Mouse (Mus musculus): ENCODE measurements around the gene Prpf8.
"Not testable (repeated sequence)": the region's sequence is repeated elsewhere in the genome, so short reads cannot be mapped to it uniquely, and the experiment has no call there.

Prpf8 gene

GRCm38 (mm10) chr11:75486601-75487285, at the start of gene Prpf8:
Prpf8 (plus strand) TSS chr11:75486816.
- in situ Hi-C loops (cut with MboI): no loop called here

DNA sequence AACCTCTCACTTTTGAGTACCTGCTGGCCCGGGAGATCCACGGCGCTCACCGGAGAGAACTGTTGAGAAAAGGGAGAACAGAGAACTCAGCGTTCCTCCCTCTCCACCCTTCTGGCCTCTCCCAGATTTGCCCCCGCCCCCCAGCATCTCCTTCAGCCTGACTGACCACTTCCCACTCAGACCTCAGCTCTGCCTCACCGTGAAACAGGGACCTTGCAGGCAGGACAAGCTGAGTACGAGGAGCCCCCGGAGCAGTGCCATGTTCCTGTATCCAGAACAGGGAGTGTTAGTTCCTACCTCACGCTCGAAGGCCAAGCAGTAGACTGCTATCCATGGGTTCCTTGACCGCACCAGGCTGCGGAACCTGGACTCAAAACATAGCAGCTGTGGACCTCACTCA, 48.4 kb upstream of the Prpf8 start:
- in situ Hi-C loops (cut with MboI): no loop called here

- in situ Hi-C loops (cut with MboI): no loop called here
Observed at GRCm38 (mm10) chr11:75438804-75439203, 47.8 kb upstream of the Prpf8 start.

DNA sequence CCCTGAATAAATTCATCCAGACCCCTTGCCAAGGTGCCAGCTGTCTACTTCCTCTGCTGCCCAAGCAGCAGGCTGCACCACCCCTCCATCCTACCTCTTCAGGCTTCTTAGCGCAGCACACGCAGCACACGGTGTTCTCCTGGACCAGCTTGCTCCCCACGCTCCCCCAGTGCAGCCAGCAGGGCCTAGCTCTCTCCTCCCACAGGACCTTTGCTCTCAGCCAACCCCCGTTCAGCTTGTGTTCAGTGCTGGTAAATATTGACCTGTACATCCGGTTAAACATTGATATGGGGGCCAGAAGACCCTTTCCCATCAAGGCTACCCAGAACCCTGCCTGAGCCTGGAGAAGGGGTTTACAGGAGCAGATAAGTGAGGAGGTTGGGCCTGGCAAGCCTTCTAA, 47.3 kb upstream of the Prpf8 start, which contains the start of gene Serpinf2:
Gene Serpinf2, minus strand, starts transcription at position 229 of the 400 bp plus-strand sequence.
- in situ Hi-C loops (cut with MboI): no loop called here

DNA sequence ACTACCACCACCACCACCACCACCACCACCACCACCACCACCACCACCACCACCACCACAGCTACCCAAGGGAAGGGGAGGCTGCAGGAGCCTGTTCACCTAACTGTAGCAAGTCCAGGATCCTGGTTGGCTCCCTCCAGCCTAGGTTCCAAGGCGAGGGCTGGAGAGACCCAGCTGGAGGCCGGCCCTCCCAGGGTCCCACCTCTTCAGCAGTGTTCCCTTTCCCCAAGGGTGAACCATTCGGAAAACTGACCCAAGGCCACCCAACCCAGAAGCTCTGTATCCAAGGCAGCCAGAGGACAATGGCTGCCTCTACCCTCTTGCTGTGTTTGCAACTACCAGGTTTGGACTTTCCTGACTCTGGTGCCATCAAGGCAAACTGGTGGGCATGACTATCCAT, 46.7 kb upstream of the Prpf8 start:
- in situ Hi-C loops (cut with MboI): no loop called here

GRCm38 (mm10) chr11:75441034-75441433, 45.6 kb upstream of the Prpf8 start:
- in situ Hi-C loops (cut with MboI): no loop called here

GRCm38 (mm10) chr11:75441601-75442000, 45.0 kb upstream of the Prpf8 start:
- in situ Hi-C loops (cut with MboI): no loop called here

DNA sequence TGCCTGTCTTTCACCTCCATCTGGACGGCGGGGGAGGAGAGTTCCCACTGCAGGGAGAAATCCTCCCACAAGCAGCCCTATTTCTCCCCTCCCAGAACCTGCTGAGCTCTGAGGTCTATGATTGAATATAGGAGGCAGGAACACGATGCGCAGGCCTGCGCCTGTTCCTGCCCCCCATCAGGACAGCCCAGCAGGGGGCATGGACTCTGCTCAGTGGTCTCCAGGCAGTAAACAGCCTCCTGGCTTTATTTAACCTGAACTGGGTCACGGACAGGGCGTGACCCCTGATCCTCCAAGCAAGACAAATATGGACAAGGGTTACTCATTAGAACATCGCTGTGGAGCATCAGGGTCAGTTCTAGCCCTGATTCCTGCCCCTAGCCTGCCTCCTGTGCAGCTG, 42.9 kb upstream of the Prpf8 start:
- in situ Hi-C loops (cut with MboI): no loop called here

DNA sequence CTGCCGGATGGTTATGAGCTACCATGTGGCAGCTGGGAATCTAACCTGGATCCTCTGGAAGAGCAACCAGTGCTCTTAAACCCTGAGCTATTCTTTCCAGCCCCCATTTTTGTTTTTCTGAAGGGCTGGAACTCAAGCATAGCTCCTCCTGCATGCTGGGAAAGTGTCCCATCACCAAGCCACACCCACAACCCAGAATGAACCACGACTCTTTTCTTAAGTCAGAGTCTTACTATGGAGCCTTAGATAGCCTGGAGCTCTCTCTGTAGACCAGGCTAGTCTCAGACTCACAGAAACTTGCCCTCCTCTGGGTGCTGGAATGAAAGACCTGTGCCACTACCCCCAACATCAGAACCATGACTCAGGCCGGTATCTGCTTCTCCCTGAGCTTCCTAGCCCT, 38.0 kb upstream of the Prpf8 start:
- in situ Hi-C loops (cut with MboI): no loop called here

- in situ Hi-C loops (cut with MboI): no loop called here
Observed at GRCm38 (mm10) chr11:75449695-75450094, 36.9 kb upstream of the Prpf8 start.

DNA sequence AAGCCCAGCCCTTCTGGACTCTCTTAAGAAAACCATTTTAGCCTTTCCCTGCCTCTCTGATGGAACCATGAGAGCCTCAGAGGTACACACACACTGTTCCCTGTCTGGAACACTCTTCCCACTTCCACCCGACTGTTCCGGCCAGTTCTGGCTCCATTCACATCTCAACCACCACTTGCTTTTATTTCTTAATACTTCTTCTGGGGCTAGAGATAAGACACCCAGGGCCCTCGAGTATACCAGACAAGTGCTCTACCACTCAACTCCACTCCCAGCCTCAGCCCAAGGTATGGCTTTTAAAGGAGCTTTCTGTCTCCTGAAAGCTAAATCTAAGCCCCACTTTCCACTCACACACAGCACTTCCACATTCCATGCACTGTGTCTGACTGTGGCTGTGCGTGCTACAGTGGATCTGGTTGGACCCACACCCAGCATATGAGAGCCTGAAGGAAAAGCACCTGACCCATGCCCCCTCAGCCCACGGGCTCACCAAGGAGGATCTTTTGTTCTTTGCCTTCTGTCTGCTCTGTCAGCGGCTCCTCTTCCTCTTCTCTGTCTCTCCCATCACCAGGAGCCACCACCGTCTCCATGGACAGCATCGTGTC, 36.2 kb upstream of the Prpf8 start:
- in situ Hi-C loops (cut with MboI): no loop called here

DNA sequence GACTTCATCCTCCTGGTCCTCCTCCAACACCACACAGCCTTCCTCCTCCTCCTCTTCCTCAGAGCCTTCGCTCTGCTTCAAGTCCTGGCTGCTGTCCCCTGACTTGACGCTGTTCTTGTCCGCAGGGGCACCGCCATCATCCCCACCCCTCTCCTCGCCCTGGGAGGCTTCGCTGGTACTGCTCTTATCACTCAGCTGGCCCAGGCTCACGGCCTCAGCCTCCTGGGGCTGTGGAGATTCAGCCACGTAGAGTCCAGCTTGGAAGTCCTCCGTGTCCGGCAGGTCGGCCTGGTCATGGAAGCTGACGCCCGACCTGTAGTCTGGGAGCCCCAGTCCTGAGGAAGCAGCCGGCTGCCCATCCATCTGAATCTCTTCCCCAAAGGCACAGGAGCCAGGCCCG, 35.7 kb upstream of the Prpf8 start:
- in situ Hi-C loops (cut with MboI): no loop called here

DNA sequence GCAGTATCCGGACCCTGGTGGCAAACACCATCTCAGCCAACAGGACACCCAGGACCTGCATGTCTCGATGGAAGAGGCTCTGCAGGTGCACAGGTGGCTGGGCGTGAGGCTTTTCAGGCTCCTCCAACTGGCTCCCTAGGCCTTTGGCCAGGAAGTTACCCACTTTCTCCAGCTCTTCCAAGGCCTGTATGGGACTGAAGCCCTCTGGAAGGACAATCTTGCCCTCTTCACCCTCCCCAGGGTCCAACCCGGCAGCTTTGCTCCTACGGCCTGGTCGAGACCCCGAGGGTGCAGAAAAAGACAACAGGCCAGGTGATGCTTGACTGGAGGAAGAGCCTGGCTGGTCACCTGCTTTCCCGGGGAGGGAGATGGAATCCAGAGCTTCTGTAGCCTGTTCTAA, 34.5 kb upstream of the Prpf8 start:
- in situ Hi-C loops (cut with MboI): no loop called here

DNA sequence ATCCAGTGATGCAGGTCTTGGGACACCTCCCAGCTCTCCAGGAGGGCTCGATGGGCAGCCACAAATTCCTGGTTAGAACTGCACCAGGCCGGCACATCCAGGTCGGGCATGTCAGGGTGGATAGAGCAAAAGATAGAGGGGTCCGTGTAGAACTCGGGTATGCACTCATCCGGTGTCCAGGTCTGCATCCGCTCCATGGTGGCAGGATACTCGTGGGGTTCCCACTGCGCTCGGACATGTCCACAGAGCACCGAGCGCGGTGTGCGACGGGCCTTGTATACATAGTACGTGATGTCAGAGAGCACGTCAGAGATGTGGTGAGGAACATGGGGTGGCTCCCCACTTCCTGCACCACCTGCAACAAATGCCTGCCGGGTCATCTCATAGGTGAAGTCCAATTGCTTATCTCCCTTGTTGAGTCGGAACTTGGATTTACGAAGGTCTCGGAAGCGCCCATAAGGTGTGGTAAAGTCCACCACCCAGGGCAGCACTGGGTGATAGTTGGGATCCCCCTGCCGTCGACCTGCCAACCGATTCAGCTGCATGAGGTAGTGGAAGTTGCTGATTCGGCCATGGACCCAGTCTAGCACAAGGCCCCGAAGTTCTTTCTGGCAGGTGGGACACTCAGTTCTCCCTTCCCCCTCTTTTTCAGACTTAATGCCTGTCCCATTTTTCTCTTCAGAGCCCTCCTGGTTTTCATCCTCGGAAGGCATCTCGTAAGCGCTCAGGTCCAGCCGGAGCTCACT, 33.6 kb upstream of the Prpf8 start:
- in situ Hi-C loops (cut with MboI): no loop called here

- in situ Hi-C loops (cut with MboI): no loop called here
Observed at GRCm38 (mm10) chr11:75453991-75454930, 32.4 kb upstream of the Prpf8 start, which contains the start of gene Wdr81. Wdr81 (minus strand) TSS chr11:75454717.

GRCm38 (mm10) chr11:75455041-75455736, 31.4 kb upstream of the Prpf8 start:
- in situ Hi-C loops (cut with MboI): no loop called here

DNA sequence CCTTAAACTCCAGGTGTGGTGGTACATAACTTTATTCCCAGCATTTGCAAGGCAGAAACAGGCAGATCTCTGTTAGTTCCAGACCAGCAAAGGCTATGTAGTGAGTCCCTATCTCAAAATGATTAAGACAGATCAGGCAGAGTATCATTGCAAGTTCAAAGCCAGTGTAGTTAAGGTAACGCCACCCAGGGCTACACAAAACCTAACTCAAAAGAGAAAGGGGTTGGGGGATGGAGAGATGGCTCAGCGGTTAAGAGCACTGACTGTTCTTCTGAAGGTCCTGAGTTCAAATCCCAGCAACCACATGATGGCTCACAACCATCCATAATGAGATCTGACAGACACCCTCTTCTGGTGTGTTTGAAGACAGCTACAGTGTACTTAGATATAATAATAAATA, 30.6 kb upstream of the Prpf8 start:
- in situ Hi-C loops (cut with MboI): not testable (repeated sequence)

- in situ Hi-C loops (cut with MboI): no loop called here
Observed at GRCm38 (mm10) chr11:75456440-75456871, 30.2 kb upstream of the Prpf8 start.

GRCm38 (mm10) chr11:75458169-75458568, 28.4 kb upstream of the Prpf8 start:
- in situ Hi-C loops (cut with MboI): no loop called here

GRCm38 (mm10) chr11:75458628-75459041, 28.0 kb upstream of the Prpf8 start:
- in situ Hi-C loops (cut with MboI): no loop called here

GRCm38 (mm10) chr11:75459141-75459711, 27.4 kb upstream of the Prpf8 start:
- in situ Hi-C loops (cut with MboI): no loop called here

All from mature B cell (primary cell).